Mouse (Mus musculus) right cerebral cortex, adult 18-20 months (tissue): ENCODE data around the gene Taf13.
A peak's percentile ranks its signal among the peaks of the same experiment; 100 is the strongest.

Experiments
- DNase-seq: peaks from one replicate; pipeline ENCODE4 v3.0.0; 2022; ENCODE audit warnings: mixed read lengths

The Taf13 gene

DNA sequence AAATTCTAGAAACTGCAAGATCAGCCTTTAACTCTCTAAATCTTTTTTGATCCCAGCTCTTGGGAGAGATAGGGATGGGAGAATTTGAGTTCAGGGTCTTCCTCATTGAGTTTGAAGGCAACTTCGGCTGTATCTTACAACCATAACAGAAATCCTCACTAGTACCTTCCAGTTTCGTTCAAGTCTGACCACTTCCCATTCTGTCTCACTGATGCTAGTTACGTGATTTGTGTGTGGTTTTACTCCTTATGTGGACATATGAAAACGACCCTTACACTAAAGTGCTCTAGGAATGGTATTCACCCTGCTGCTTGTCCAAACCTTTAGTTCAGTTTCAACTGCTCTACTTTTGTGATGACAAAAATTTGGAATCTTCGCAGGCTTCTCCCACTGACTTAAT lies 2.5 kb downstream of the Taf13 start:
- DNase-seq, result no peak

DNA sequence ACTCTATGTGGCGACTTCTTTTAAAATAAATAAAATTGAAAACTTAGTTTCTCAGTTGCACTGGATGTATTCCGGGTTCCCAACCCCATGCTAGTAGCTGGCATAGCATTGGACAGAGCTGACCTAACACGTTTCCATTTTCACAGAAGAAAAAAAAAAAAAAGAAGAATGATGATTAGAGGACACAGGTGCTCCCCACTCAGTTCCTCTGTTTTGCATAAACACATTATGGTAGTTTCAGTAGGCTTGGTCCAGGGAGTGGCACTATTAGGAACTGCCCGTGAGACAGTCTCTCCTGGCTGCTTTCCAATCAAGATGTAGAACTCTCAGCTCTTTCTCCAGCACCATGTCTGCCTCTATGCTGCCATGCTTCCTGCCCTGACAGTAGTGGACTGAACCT lies 13.1 kb downstream of the Taf13 start:
- no peak for DNase-seq

DNA sequence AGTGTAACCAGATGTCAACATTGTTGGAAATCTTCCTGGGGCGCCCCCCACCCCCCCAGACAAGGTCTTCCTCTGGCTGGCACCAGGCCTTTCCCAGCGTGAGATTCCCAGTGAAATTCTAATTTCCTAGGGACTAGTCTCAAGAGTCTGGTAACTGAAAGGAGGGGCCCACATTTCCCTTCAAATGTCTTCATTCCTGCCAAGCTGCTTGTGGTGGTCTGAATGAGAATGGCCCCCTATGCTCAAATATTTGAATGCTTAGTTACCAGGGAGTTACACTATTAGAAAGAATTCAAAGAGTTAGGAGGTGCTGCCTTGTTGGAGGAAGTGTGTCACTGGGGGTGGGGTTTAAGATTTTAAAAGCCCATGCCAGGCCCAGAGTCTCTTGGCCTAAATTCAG lies 16.9 kb downstream of the Taf13 start:
- no peak for DNase-seq

DNA sequence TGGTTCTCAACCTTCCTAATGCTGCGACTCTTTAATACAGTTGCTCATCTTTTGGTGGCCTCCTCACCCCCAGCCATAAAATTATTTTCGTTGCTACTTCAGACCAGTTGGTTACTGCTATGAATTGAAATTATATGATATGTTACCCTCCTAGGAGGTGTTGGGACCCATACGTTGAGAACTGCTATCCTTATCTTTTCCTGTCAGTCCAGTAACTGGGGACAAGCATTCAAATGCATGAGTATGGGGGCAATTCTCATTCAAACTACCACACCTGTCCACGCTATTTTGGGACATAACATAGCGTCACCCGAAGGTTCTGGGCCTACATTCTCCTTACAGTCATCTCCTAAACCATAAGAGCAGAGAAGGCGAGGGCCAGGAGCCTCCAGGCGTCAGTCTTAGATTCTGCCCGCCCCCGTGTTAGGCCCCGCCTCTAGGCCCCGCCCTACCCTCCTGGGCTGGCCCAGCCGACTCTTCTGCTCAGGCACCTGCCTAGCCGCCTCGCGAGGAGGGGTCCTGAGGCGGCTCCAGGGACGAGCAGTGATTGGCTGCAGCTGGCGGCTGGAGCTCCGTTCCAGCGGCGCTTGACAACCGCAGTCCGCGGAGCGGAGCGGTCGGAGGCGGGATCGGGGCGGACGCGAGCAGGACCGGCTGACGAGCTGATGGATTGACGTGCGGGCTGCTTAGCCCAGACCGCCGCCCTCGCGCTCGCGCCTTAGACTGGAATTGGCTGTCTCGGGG lies 19.5 kb downstream of the Taf13 start, which contains the start of gene Wdr47:
Gene Wdr47 (plus strand): TSS at position 494 of the 744 bp plus-strand sequence.
- DNase-seq, result peak; percentile 98

DNA sequence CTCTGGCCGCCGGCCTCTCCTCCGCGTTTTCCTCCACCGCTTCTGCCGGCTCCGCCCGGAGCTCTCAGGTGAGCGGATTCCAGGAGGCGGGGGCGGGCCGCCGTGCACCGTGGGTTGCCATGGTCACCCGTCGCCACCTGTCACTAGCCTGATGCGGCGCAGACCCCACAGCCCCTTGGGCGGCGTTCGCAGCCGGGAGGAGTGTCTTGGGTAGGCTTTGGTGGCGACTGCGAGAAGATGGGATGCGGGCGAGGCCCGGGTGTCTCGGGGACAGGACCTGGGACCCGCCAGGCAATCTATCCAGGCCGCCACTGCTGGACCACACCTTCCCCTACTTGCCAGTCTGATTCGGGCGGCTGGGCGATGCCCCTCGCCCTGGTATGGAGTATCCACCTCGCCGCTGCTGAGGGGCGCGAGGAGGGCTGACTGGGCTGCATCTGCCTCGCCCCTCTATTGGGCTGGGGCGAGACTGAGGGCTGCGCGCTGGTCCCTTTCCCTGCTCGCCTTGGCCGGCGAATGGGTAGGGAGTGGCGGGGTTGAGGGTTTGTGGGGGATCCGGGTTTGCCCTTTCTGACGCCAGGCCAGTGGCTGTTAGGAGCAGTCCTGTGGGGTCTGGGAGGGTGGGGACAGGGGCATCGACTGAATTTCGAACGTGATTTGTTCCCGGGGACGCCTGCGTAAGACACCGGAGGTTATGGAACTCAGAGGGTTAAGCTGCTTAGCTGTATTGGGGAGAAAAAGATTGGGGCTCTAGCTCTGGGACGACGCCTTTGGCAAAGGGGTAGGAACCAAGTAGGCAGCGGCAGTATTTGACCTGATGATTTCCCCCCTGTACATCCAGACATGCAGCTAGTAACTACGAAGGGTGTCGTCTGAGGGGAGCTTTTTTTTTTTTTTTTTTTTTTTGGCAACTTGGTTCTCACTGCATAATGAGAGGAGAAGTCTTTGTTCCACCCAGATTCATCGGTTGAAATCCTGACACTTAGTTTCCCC lies 20.3 kb downstream of the Taf13 start:
- no peak for DNase-seq

DNA sequence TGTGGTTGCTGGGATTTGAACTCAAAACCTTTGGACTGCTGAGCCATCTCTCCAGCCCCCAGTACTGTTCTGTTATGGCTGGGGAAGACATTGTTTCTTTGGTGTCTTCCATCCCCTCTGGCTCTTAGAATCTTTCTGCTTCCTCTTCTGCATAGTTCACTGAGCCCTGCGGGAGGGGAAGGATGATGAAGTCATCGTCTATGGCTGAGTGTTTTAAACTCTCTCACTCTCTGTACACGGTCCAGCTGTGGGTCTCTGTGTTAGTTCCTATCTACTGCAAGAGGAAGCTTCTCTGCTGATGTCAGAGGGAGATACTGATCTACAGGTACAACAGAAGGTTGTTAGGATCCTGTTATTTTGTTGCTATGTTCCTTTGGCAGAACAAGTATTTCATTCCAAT lies 37.4 kb downstream of the Taf13 start:
- DNase-seq, result no peak
